Mouse (Mus musculus): ENCODE data around the gene Tstd1.

Gene Tstd1

GRCm38 (mm10) chr1:171460551-171461503 is 42.2 kb downstream of the Tstd1 start:
- DNase-seq = no peak

DNA sequence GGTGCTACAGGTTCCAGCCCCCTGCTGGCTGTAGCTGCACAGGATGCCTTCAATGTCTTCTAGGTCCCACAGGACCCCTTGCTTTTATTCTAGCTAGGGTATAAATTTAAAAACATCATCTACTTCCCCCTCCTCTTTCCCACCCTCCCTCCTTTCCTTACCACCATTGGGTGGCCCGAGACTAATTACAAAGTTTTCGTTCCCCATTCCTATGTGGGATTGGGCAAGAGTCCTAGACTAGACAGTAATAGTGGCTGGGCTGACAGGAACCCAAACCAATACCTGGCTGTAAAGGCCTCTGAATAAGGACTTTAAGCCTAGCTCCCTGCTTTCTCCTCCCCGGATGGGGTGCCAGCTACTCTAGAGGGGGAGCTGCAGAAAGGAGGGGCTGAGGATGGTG is 44.5 kb downstream of the Tstd1 start:
- DNase-seq = no peak

DNA sequence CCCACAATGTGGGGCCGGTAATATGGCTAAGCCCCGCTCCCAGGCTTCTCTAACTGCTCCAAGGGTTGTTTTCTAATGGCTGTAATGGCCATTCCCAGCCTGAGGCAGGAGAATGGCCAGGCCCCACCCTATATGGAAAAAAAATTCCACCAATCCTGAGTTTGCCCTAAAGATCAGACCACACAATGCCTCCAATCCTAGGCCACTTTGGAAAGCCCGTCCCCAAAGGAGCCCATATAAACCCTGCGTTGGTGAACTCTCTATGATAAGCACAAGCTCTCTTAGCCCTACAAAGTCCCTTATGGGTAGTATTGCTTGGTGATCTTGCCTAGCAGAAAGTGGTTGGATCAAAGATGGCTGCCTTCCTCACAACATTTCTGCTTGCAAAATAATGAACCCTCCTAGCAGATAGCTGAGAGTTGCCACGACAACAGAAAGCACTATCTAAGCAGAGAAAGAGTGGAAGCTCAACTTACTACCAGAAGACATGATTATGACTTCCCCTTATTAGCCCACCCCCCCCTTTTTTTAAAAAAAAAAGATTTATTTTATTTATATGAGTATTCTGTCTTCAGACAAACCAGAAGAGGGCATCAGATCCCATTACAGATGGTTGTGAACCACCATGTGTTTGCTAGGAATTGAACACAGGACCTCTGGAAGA is 47.2 kb downstream of the Tstd1 start:
- DNase-seq = no peak

DNA sequence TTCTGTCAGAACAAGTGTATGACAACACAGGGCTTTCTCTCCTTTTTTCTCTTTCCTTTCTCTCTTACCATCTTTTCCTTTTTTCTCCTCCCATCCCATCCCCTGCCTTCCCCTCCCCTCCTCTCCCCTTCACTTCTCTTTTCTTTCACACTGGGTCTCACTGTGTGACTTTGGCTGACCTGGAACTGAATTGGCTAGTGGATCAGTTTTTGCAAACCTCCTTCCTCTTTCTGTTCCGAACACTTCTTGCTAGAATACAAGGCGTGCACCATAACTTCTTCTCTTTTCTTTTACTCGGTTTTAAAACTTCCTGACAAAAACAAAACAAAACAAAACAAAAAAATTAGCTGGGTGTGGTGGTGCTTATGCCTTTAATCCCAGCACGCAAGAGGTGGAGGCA is 47.9 kb downstream of the Tstd1 start:
- DNase-seq = no peak

GRCm38 (mm10) chr1:171469678-171470077 is 51.0 kb downstream of the Tstd1 start:
- DNase-seq = no peak

Measured in cerebellum, adult 18-20 months (tissue).